Mouse (Mus musculus) ES-E14 (cell line): ENCODE data around the gene Rnf227. TPM values are rescaled to one million over a fixed set of nuclear protein-coding genes. Genes with fewer than 3 reads are reported as not detected.

Experiments used
- DNase-seq: peaks from one replicate; pipeline ENCODE4 v3.0.0-alpha.2; 2013; ENCODE audit warnings: low read depth, low spot score
- H3K27ac ChIP-seq: 2 replicates; pipeline ENCODE4 v1.5.1; 2012; ENCODE audit warnings: low read depth, mild to moderate bottlenecking, low read length, moderate library complexity, mixed read lengths; ENCODE audit not compliant: poor library complexity, insufficient read depth, severe bottlenecking
- H3K36me3 ChIP-seq: 2 replicates; pipeline ENCODE4 v1.6.1; 2012; ENCODE audit warnings: mild to moderate bottlenecking, low read length, moderate library complexity, mixed read lengths; ENCODE audit not compliant: control insufficient read depth, poor library complexity, insufficient read depth, severe bottlenecking
- H3K4me1 ChIP-seq, 2 experiments: fragments of 150-350 bp in 1 of 2; sonication (generic) in 1 of 2; 2 replicates each; pipeline ENCODE4 v1.6.1; 2012; ENCODE audit warnings: low read length in 2 of 2, mild to moderate bottlenecking in 1 of 2, mixed read lengths in 1 of 2; ENCODE audit not compliant: control insufficient read depth in 2 of 2, insufficient read depth in 2 of 2, poor library complexity in 1 of 2
- H3K4me3 ChIP-seq, 2 experiments: fragments of 150-350 bp in 1 of 2; sonication (generic) in 1 of 2; 2 replicates each; pipeline ENCODE4 v1.5.1; 2012; ENCODE audit warnings: low read length in 2 of 2, low read depth in 1 of 2, mild to moderate bottlenecking in 1 of 2, mixed read lengths in 1 of 2; ENCODE audit not compliant: insufficient read depth in 1 of 2, poor library complexity in 1 of 2, severe bottlenecking in 1 of 2
- H3K9ac ChIP-seq: 2 replicates; pipeline ENCODE4 v1.6.1; 2012; ENCODE audit warnings: low read depth, mild to moderate bottlenecking, low read length, mixed read lengths; ENCODE audit not compliant: poor library complexity, insufficient read depth, severe bottlenecking
- H3K9me3 ChIP-seq: fragments of 150-350 bp; sonication (generic); 2 replicates; pipeline ENCODE4 v1.6.1; 2012; ENCODE audit warnings: low read depth, mild to moderate bottlenecking, low read length; ENCODE audit not compliant: control insufficient read depth, insufficient read depth
- CHD2 ChIP-seq: IDR thresholded peaks from 2 replicates; pipeline ENCODE4 v1.6.1; 2014; ENCODE audit warnings: mild to moderate bottlenecking, low read depth, low read length, inconsistent platforms
- HCFC1 ChIP-seq: IDR thresholded peaks from 2 replicates; pipeline ENCODE4 v1.6.1; 2012; ENCODE audit warnings: low read length, inconsistent platforms, borderline replicate concordance; ENCODE audit not compliant: insufficient read depth
- MAFK ChIP-seq: IDR thresholded peaks from 2 replicates; pipeline ENCODE4 v1.6.1; 2014; ENCODE audit warnings: mild to moderate bottlenecking, low read depth, low read length, inconsistent platforms; ENCODE audit not compliant: insufficient read depth
- ZC3H11A ChIP-seq: IDR thresholded peaks from 2 replicates; pipeline ENCODE4 v1.6.1; 2012; ENCODE audit warnings: low read depth, mild to moderate bottlenecking, inconsistent platforms, low read length, borderline replicate concordance
- ZNF384 ChIP-seq: IDR thresholded peaks from 2 replicates; pipeline ENCODE4 v1.6.1; 2012; ENCODE audit warnings: low read depth, low read length, inconsistent platforms
- in situ Hi-C, 2 experiments: fragments of 600-800 bp; cut with MboI; formaldehyde crosslinking; loops; one replicate each; pipeline ENCODE4 v1.15.1; 2025; ENCODE audit warnings: low sequenced_read_pairs in 2 of 2, inconsistent platforms in 1 of 2; ENCODE audit not compliant: unreplicated experiment in 2 of 2
- total RNA-seq: library from RNA; depleted of rRNA; stranded (reverse); fragments of 300-350 nt; gene quantifications from 2 replicates; pipeline ENCODE4 v1.2.3, GENCODE M21; 2012

The Rnf227 gene
- total RNA-seq, 1 experiment, result 1.8 TPM

DNA sequence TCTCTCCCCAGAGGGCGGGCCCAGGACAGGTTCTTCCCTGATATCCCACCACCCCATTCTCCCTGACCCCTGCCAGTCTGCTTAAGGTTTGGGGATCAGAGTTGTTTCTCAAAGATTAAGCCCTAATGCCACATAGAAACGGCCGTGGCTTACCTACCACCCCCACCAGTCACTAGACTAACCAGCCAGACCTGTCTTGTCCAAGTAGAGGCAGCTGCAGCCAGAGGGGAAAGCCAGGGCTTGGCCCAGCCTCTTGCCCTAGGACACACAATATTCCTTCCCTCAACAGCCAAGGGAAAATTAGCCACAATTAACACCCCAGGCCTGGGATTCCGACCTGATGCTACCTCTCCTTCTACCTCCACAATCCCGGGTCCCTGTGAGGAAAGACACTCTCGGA lies 25.5 kb downstream of the Rnf227 start:
- TF ChIP-seq ZC3H11A (no peak), MAFK (no peak), HCFC1 (no peak)
- Histone ChIP-seq H3K9me3 (no peaks in the 10 kb centered on the region), H3K4me1 (peaks cover 0 to 18% of the 10 kb centered on the region in 2 experiments; a peak in 2 of 4 replicates), H3K27ac (no peak overlapping the region), H3K36me3 (no peaks in the 10 kb centered on the region), H3K9ac (peak overlapping the region; percentile 24; the same call in 1 of the 2 replicates), H3K4me3 (peak overlapping the region; percentile 36 to 55; a peak in 3 of 4 replicates)
- in situ Hi-C loops, result no loop called here
- DNase-seq, result no peak

DNA sequence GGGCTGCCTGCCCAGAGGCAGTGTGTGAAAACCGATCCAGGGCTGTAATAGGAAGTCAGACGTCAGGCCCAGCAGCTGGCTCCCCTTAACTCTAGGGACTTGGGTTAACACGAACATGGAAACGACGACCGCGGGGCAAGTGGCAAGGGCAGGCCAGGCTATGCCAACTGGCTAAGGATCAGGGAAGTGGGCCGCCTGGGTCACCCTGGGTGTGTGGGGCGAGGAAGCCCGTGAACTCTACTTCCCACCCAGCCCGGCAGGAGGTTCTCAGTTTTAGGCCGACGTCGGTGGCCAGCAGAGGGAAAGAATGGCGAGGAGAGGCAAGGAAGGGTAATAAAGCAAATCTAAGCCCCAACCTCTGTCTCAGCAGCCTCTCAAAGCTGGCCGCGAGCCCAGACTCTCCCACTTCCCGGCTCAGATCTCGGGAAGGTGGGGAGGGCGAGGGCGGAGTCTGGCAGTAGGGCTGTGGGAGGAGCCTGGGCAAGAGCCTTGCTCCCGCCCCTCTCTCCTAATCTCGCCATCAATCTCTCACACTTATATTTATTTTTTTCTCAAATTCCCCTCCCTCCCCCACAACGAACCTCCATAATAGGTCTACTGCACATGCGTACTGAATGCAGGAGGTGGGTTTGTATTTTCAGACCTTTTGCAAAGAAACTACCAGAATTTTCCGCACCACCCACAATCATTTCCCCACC lies 26.0 kb downstream of the Rnf227 start:
- DNase-seq, result peak; percentile 59
- no peak for TF ChIP-seq MAFK
- Histone ChIP-seq H3K9ac (peak overlapping the region; percentile 24), H3K27ac (no peak overlapping the region), H3K4me3 (peak overlapping the region; percentile 36 to 55), H3K36me3 (no peaks in the 10 kb centered on the region), H3K9me3 (no peaks in the 10 kb centered on the region), H3K4me1 (peaks cover 0 to 19% of the 10 kb centered on the region in 2 experiments; a peak in 2 of 4 replicates)
- in situ Hi-C loops, result no loop called here

DNA sequence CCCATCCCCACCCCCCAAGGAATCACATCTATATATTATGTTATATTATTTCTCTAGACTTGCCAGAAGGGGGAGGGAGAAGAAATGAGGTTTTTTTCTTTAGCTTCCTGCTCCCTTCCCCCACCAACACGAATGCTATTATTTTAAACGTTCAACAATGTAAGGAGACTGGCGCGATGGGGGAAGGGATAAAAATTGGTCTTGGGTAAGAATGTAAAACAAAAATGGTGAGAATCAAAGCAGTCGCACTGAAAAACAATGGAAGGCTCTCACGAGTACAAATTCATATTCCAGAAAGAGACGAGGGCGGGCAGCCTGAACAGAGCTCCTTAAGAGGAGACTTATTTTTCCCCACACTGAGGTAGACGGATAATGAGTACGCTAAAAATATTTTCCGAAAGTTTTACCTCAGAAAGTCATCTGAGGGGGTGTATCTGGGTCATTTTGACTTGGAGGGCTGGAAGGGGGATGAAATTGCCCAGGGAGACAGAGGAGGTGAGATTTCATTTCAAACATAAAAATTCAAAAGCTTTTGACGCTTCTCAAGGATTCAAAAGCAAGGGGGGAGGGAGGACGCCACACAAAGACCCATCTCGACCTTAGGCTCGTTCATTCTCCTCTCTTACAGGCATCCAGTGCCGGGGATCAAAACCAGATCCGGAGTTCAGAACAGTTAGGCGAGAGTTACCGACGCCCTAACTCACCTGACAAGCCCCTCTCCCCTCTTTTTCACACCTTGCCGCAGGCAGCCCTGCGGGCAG lies 26.8 kb downstream of the Rnf227 start:
- Histone ChIP-seq H3K9ac (no peak overlapping the region), H3K4me3 (peak overlapping the region in 1 of 2 experiments; percentile 3; a peak in 1 of 4 replicates), H3K4me1 (peaks cover 0 to 24% of the 10 kb centered on the region in 2 experiments; a peak in 2 of 4 replicates), H3K9me3 (no peaks in the 10 kb centered on the region), H3K36me3 (no peaks in the 10 kb centered on the region), H3K27ac (no peak overlapping the region)
- DNase-seq, result no peak
- in situ Hi-C loops, result no loop called here
- TF ChIP-seq ZNF384 (no peak), ZC3H11A (no peak), MAFK (no peak), CHD2 (no peak), HCFC1 (no peak)

DNA sequence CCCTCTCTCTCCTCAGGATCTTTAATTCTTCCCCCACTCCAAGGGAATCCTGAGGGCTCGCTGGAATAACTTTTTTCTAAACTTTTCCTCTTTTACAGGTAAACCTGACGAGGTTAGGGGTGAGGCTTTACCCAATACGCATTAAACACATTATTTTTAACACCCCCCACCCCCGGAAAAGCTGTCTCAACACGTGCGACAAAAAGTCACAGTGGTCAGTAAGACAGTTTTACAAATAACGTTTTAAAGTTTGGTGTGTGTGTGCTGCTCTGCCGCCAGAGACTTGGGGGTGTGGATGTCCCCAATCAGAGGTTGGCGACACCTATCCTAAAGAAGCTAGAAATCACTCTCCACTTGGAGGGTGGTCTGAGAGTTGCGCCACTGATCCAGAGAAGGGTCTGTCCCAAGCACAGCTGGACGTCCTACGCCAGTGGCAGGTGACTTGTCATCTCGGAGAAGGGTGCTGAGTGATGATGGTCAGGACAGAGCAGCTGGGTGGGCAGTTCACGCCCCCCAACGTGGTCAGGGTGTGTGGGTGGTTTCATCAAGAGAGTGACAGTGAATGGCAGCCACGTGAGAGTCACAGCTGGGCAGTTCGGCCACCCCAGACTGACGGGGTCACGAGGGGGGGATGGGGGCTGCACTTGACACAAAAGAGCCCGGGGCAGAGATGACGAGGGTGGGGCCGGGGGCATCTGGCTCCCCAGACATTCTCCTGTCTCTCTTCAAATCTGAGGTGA lies 27.5 kb downstream of the Rnf227 start:
- Histone ChIP-seq H3K36me3 (no peaks in the 10 kb centered on the region), H3K9ac (no peak overlapping the region; the same call in 1 of the 2 replicates), H3K4me1 (peaks cover 0 to 26% of the 10 kb centered on the region in 2 experiments; a peak in 2 of 4 replicates), H3K27ac (no peak overlapping the region; the same call in 1 of the 2 replicates), H3K9me3 (no peaks in the 10 kb centered on the region), H3K4me3 (peak overlapping the region; percentile 77 to 89)
- in situ Hi-C loops, result no loop called here
- TF ChIP-seq ZC3H11A (no peak), HCFC1 (no peak), MAFK (no peak), ZNF384 (no peak)
- DNase-seq, result no peak
